In the genomic region with DNA sequence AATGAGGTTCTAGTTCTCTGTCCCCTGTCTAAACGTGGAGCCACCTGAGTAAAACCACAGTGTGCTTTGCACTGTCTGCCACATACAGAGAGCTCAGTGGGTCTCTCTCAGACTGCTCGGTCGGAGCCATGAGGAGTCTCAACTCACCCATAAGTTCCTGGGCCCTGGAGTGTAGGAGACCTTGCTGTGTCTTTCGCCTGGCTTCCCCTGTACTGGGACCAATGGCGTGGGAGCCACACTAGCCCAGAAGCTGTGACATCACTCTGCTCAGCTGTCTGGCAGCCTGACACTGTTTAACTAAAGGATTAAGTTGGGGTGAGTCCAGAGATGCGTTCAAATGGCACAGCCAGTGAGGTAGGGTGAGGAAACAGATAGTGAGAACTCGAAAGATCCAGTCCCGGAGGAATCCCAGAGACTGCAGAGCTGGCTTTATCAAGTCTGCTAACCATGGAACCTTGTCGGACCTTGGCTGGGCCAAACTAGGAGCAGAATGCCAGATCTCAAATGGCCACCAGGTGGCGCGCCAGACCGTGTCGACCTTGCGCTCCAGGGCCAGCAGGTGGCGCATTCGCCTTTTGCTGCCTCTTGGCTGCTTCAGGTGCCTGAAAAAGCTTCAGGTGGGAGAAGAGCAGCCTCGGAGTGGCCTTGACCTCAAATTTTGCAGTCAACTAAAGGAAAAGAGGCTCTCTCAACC, we compare ENCODE assay signal across 1 mouse cellular context.
TF ChIP-seq lines count a peak whose summit lies in the region.

No protein-coding gene starts in this region.

TF ChIP-seq in MEL, 35 proteins besides CTCF, POLR2A, EP300 and RAD21 (continued from another document):
- TF ChIP-seq E2F4 (IDR thresholded peaks at IDR 0.05; ENCODE audit: borderline replicate concordance, low read depth, low read length) (no peak), ETS1 (IDR thresholded peaks at IDR 0.05; ENCODE audit: low read depth, low read length) (no peak), TCF12 (IDR thresholded peaks at IDR 0.05; ENCODE audit: low read depth, low read length) (no peak), MYB (IDR thresholded peaks at IDR 0.05; ENCODE audit: low read depth, low read length) (no peak), TAL1 (IDR thresholded peaks at IDR 0.05; ENCODE audit: low read length) (no peak), NRF1 (IDR thresholded peaks at IDR 0.05; ENCODE audit: insufficient read depth, low read depth, low read length, poor library complexity, severe bottlenecking) (peak; percentile 10; the same call in 1 of the 2 replicates), TBP (IDR thresholded peaks at IDR 0.05; ENCODE audit: low read depth, low read length) (peak; percentile 63)
